Mouse (Mus musculus) forelimb bud, embryonic 11.5 days (tissue): Measurements from ENCODE around the gene Vsig10.
"Not testable (repeated sequence)": the region's sequence is repeated elsewhere in the genome, so short reads cannot be mapped to it uniquely, and the experiment has no call there.

ENCODE experiments used
- DNase-seq: peaks from one replicate; pipeline ENCODE4 v3.0.0-alpha.2; 2012; ENCODE audit warnings: low read depth, low spot score

Vsig10 gene

DNA sequence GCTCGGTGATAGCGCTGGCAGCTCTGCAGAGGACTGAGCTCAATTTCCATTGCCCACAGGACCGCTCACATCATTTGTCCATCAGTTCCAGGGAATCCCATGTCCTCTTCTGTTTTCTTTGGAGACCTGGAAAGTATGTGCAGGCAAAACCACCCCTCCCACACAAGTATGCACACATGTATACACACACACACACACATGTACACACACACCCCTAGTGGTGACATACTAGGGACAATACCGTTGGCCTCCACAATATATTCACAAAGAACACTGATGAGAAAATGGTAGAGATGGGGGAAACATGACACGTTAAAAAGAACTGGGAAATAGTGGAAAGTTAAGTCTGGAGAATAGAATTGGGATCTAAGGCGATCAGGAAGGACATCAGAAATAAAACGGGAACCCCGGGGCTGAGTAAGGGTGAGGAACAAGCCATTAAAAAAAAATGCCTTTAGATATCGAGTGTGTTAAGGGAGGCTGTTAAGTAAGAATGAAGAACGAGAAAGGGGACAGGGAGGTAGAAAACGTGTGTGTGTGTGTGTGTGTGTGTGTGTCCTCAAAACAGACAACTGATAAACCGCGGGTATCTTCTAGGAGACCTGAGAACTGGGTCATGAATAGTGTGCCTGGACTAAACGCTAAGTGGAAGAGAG is 36.9 kb downstream of the Vsig10 start:
- DNase-seq = no peak

DNA sequence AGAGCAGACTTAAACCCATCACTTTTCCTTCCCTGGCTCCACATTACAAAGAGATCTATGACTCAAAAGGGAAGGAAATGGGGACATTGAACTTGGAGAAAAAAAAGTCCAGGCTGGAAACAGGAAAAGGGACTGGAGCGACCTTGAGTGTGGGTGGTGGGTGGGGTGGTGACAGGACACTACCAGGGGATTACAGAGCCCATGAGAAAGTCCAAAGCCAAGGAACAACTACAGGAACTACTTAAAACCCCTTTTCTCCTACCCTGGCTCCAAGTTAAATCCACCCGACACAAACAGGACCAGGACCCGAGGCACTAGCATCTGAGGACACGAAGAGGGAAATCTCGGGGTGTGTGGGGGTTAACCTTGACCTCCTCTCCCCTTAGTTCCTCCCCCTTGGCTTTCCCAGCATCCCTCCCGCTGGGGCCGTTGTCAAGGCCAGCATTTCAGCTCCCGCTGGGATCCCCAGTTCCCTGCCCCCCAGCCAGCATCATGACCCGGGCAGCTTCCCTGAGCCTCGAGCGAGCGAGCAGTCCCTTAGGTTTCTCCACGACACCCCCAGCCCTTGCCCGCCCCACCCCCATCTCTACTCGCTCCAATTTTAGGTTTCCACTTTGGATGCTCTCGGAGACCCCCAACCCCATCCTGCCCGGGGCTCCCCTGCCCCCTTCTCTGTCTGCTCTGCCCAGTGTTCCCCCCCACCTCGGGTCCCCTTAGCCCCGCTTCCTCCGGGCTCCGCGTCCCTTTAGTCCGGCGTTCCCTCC is 37.7 kb downstream of the Vsig10 start:
- no peak for DNase-seq

DNA sequence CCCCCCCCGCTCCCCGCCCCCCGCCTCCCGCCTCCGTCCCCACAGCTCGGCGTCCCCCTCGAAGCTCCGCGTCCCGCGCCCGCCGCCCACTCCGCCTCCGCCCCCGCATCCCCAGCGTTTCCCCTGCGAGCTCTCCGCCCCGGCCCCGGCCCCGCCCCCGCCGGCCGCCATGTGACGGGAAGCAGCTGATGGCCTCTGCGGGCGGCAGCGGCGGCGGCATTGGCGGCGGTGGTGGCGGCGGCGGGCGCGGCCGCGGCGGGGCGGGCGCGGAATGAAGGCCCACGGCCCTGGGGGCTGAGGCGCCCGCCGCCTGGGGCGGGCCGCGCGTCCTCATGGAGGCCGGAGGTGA is 38.2 kb downstream of the Vsig10 start, which contains the start of gene Wsb2:
Gene Wsb2 (plus strand): TSS at position 176 of the 349 bp plus-strand sequence.
- no peak for DNase-seq

DNA sequence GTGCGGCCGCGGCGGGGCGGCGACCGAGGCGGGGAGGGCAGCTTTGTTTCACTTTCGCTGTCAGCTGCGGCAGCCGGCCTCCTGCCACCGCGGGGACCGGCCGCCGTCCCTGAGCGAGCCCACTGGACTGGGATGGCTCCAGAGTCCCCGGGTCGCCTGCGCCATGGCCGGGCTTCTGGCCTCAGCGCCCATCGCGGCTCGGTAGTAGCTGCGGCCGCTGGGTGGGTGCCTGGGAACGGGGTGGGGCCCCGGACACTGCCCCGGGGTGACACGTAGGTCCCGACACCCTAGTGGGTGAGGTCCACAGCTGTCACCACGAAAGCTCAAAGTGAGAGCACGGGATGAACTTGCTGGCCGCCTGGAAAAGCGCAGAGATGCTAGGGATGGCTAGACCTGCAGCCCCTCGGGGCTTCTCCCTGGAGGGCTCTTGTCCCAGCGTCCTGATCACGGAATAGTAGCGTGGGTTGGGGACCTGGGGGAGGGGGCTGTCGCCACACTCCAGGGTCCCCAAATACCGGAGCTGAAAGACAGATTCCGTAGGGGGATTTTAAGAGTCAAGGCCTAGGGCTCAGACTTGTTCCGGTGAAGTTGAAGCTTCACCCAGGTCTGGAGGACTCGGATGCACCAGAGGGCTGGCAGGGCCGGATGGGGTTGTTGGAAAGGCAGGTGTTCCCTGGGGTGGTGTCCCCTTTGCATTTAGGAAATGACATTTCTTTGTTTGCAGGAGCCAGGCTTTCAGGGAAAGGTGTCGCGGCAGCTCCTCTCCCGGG is 38.8 kb downstream of the Vsig10 start:
- DNase-seq = no peak

DNA sequence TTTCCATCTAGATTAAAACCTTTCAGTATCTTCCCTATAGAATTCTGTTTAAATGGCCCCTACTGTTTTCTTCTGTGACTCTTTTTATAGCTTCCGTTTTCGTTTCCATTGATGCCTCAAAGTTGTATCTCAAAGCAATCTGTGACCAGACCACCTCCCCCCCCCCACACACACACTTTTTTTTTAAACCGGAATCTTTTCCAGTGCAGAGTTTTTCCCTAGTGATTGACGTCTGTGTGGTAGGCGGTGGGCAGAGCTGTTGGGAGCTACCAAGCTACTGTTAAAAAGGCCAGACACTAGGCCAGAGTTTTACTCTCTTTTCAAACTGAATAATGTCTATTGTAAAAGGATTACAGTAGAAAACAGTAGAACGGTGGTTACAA is 39.4 kb downstream of the Vsig10 start:
- DNase-seq = no peak

DNA sequence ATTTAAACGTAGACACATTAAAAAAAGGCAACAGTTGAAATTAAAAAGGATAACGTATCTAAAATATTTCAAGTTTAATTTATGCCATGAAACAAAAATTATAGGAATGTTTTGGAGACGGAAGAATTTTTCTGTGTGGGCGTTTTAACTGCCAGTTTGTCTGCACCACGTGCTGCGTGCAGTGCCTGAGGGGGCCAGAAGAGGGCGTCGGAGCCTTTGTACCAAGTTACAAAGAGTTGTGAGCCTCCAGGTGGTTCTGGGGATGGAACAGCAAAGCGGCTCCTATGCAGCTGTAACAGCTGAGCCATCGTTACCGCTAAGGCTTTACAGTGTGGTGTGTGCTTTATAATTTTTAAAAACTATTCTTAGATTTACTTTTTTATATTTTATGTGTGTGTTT is 39.8 kb downstream of the Vsig10 start:
- DNase-seq = peak; percentile 56

DNA sequence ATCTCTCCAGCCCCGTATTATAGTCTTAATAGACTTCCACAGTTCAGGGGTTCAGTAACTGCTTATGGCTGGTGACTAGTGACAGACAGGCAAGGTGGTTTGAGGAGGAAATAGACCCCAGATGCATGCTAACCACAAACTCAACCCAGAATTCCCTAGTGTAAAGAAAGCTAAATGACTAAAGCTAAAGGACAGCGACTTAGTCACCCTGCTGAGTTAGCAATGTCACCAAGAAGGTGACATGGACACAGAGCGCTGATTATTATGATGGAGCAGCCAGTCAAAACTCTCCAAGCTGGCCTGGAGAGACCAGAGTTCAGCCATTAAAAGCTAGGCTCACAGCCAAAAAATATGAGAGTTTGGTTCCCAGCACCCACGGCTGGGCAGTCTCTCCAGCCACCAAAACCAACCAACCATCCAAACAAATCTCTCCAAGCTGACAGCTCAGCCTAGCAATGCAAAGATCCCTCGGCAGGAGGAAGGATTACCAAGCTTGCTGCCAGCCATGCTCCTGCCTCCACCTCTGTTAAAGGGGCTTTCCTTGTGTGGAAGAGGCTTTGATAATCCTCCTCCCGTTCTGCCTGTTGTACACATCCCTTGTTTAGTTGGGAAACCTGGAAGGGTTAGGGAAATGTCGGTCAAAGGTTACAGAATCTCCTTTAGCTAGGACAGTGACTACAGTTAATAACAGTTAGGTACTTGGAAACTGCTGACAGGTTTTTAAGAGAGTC is 40.8 kb downstream of the Vsig10 start:
- no peak for DNase-seq

DNA sequence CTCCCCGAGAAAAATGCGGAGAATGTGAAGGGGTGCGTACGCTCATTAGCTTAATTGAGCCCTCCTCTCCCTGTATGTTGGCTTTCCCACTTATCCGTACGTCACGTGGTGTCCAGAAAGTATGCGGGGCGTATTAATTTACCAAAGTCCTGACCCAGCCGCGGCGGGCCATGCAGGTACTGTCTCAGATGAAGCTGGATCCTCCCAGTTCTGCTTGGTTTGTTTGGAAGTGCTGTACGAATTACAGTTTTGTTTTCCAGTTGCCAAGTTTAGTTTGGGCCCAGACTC is 41.3 kb downstream of the Vsig10 start:
- no peak for DNase-seq

DNA sequence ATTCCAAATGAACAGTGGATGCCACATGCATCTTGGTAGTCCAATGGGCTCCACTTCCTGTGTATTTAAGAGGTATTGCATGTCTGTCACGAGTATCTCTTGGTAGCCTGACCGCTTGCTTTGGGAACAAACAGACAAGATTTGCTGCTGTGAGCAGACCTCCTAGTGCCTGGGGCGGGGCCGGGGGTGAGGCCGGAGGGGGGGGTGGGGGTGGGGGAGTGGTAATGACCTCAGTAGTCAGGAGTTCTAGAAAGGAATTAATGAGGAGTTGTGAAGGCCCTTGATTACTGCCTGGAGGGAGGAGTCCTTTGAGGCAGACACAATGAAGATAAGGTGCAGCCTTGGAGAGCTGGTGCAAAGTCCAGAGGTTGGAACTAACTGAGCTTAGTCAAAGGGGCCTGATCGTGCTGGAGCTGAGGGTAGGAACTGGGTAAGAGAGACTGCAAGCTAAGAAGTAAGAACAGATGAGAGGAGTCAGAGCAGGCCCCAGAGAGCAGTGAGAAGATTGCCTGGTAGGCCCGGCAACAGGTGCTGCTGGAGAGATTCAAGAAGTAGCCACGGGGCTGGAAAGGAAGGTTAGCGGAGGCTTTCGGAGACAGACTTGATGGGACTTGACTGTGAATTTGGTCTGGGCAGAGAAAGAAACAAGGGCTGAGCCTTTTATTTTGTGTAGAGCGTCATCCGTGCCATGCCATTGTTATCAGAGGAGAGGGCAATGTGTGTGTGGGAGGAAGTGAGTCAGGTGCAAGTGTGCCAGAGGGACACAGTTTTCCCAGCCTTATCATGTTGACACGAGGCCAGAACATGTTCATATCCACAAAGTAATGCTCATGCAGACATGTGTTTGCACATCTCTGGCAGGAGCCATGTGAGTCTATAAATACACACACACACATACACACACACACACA is 42.0 kb downstream of the Vsig10 start:
- DNase-seq = no peak

DNA sequence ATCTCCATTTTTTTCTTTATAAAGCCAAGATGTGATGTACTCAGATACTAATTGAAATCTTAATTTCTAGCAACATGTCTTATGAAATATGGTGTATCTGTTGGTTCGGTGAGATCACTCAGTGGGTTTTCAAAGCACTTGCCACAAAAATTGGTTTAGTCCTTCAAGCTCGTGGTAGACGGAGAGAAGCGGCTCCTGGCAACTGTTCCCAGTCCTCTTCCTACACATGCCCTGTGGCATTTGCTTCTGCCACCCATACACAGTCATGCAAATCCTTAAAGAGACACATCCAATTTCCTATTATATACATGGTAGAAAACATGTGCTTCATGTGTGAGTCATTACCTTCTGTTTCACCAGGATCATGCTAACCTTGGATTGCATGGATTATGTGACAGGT is 42.7 kb downstream of the Vsig10 start:
- no peak for DNase-seq

DNA sequence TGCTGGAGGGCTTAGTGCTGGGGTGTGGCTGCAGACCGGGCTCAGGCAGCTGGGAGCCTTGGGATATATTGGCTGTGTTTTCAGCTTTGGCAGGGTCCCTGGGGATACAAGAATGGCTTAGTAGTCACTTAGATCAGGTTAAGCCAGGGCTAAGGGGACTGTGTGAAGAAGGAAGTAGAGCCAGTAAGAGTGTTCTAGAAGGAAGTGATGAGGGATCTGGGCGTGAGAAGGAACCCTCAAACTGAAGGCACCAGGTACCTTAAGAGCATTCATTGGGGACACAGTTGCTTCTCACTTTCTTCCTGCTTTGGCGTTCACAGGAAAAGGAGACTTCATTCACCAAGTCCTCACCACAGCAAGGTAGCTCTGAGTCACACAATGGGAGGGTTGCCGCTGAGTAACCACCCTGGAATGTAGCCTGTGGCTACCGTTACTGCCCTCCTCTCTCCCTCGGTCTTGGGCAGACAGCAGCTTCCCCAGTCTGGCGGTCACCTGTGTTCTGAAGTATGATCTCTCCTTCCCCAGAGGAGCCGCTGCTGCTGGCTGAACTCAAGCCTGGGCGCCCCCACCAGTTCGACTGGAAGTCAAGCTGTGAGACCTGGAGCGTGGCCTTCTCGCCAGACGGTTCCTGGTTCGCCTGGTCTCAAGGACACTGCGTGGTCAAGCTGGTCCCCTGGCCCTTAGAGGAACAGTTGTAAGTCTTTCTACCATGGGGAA is 44.3 kb downstream of the Vsig10 start:
- DNase-seq = no peak

DNA sequence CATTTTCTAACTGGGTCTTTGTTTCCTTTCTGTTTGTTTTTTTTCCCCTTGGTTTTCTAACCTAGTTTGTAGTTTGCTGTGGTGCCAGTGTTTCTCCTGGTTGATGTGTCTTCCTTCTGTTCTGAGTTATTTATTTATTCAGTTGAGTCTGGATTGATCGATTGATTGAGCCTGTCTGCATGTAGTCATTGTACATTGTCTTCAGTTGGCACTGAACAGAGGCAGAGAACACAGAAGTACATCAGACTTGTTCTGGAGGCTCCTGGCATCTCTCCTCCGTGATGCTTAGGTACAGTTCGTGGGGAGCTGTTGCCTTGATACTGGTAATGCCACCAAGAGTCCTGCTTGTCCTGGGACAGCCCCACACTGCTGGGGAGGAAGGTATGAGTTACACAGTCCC is 45.9 kb downstream of the Vsig10 start:
- no peak for DNase-seq

DNA sequence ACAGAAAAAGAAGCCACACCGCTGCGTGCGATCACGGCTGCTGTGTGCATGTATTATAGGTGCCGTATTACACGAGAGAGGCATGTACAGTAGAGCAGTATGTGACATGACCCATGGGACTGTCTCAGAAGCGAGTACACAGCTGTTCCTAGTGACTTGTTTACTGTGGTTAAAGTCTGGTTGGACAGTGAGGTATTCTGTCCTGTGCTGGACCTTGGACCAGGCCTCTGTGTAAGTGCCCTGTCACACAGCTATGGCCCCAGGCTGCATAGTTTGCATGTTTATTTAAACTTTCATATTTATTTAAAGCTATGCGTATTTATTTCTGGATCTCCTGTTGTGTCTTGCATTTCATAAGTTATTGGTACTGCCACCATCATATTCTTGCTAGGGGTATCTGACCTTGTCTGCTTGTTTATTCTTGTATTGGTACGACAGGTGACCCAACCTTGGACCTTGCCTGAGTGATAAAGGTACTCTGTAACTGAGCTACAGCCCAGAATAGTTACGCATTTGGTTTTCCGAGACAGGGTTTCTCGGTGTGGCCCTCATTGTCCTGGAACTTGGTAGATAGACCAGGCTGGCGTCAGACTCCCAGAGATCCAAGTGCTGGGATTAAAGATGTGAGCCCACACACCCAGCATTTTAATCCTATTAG is 47.1 kb downstream of the Vsig10 start:
- no peak for DNase-seq

DNA sequence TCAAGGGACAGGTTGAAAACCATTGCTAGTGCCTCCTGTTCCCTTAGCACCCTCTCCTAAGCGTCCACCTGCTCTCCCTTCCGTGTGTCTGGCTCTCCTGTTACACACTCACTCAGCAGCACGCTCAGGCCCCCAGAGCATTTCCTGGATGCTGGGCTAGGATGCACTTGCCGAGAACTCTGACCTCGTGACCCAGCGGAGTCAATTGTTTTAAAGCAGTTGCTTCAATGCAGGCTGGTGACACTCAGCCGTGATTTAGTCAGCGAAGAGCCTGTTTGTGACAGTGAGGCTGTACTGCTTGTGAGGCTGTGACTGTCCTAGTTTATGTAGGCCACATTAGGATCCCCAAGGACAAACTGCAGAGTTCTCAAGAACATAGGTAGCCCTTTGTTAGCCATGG is 48.3 kb downstream of the Vsig10 start:
- DNase-seq = no peak

DNA sequence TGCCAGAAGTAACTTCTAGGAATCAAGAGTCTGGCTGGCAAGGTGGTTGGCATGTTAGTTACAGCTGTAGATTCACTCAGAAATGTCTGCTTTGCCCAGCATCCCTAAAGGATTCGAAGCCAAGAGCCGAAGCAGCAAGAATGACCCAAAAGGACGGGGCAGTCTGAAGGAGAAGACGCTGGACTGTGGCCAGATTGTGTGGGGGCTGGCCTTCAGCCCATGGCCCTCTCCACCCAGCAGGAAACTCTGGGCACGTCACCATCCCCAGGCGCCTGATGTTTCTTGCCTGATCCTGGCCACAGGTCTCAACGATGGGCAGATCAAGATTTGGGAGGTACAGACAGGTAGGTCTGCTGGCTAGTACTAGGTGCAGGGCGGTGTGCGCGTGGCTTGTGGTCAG is 51.7 kb downstream of the Vsig10 start:
- DNase-seq = no peak

DNA sequence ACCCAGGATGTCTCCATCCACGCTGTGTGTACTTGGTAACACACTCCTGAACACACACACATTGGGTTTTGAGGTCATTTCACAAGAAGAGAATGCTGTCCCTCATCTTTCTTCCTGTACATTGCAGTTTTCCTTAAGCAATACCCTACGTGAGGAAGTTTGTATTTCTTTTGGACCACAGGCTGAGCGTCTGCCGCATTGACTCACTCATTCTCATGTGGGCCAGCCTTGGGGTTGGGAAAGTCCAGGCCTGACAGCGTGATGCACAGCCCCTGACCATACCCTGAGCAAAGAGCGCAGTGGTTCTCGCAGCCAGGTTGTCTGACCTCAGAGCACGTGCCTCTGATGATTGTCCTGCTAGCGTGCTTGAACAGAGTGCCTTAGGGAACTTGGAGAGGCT is 54.5 kb downstream of the Vsig10 start:
- DNase-seq = no peak

DNA sequence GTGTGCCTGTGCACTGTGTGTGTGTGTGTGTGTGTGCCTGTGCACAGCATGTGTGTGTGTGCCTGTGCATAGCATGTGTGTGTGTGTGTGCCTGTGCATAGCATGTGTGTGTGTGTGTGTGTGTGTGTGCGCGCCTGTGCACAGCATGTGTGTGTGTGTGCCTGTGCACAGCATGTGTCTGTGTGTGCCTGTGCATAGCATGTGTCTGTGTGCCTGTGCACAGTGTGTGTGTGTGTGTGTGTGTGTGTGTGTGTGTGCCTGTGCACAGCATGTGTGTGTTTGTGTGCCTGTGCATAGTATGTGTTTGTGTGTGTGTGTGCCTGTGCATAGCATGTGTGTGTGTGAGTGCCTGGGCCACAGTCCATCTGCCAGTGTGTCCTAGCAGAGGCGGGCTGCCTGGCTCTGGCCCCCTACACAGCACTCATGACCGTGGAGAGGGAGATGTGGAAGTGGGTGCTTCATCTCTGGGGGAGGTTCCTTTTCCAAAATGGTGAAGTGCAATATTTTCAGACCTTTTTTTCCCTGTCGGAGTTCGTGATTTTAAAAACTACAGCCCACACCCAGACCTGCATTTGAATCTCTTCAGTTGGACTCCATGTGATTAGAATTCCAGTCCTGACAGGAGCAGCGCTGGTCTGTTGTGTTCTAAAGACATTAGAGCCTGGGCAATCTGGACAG is 55.6 kb downstream of the Vsig10 start:
- no peak for DNase-seq

DNA sequence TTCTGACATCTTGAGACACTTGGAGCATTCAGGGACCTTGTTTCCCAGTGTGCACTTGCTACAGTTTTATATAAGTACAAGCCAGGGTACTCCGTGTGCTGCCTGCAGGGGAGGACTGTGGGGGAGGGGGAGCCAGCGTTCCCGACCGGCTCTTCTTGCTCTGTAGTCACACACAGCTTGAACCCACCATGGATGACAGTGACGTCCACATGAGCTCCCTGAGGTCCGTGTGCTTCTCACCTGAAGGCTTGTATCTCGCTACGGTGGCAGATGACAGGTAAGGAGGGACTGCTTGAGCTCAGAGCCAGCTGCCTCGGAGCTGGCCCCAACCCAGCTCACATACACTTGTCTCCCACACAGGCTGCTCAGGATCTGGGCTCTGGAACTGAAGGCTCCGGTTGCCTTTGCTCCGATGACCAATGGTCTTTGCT is 57.5 kb downstream of the Vsig10 start:
- DNase-seq = no peak

DNA sequence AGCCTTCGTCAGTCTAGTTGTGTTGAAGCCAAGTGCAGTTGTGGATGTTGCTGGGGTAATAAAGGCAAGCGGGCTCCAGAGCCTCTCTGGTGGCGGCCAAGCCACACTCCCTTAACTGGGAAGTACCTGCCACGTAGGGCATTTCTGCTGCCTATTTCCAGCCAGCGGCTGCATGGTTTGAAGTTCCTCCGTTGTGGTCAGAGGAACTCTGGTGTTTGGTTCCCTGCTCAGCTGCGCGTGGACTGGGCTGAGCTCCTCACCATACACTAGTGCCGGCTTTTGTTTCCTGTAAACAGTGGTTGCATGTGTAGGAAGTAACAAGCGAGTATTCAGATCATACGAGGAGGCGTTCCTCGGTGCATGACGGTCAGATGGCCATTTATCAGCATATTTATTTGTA is 58.8 kb downstream of the Vsig10 start:
- DNase-seq = not testable (repeated sequence)
